Mouse (Mus musculus) G1E-ER4 (cell line): ENCODE data around the gene Ccdc18. TPM values are rescaled to one million over a fixed set of nuclear protein-coding genes. Genes with fewer than 3 reads are reported as not detected.

ENCODE experiments used
- GATA1 ChIP-seq: IDR thresholded peaks from one replicate; pipeline ENCODE4 v1.8.0; 2012; ENCODE audit warnings: low read length, inconsistent platforms
- polyA plus RNA-seq: library from polyadenylated mRNA; stranded (reverse); fragments of >175 nt; gene quantifications from 2 replicates; pipeline ENCODE4 v1.2.3, GENCODE M21; 2012

The Ccdc18 gene
- 0.29 and 0.73 TPM in 2 replicates for polyA plus RNA-seq

DNA sequence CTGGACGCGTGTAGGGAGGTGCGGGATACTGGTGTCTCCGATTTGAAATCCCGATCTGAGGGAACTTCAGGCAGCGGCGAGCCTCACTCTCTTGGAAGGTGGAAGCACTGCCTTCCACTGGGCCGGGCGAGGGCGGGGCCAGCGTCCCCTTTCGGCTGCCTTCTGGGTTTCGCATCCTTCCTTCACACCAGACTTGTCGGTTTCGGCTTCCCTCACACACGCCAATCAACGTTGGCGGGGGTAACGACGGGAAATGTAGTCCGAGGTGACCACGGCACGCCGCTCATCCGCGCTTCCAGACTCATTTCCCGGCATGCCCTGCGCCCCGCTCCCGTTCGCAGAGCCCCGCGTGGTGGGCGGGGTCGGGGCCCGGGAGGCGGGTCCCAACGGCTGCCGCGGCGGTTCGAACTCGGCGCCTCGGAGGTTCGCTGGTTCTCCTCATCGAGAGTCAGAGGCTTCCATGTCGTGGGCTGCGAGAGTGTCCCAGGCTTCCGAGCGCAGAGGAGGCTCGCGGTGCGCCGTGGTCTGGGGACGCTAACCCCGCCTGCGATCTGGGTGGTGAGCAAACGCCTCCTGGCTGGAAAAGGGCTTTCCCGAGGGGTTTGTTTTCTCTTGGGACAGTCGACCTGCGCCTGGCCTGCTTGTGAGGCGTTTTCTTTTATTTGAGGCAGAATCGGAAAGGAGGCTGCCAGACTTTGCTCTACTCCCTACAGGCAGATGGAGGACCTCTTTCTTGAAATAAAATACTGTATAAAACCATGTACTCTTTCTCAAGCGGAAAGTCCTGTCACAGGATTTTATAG, at the start of gene Ccdc18, which contains the start of gene Tmed5:
Gene Ccdc18, plus strand, starts transcription at position 435 of the 803 bp plus-strand sequence.
Gene Tmed5, minus strand, starts transcription at position 180 of the 803 bp plus-strand sequence.
- no peak for TF ChIP-seq GATA1

DNA sequence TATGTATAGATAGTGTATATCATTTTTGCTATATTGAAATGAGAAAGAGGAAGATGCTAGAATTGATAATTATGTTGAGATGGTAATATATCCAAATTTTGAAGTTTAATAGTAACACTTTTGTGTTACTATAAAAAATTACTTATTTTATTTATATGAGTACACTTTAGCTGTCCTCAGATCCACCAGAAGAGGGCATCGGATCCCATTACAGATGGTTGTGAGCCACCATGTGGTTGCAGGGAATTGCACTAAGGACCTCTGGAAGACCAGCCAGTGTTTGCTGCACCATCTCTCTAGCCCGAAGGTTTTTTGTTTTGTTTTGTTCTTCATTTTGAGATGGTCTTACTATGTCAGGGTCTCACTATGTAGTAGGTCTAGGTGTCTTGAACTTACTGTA, 47.2 kb upstream of the Ccdc18 start:
- TF ChIP-seq GATA1, result no peak

DNA sequence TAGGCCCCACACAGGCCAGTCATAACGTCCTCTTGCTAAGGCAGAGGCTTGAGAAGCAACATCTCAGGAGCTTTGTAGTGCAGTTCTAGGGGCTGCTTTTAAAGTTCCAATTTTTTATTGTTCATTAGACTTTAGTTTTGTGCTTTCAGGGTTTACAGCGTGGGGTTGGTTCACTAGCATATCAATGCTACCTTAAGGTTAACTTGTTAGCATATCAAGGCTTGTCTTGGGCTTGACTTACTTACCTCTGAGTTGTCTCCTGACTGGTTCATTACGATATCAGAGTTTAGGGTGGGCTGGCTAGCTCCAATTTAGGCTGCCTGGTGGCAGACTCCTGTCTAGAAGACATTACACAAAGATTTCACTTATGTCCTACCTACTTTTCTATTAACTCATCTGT, 35.0 kb upstream of the Ccdc18 start:
- no peak for TF ChIP-seq GATA1

DNA sequence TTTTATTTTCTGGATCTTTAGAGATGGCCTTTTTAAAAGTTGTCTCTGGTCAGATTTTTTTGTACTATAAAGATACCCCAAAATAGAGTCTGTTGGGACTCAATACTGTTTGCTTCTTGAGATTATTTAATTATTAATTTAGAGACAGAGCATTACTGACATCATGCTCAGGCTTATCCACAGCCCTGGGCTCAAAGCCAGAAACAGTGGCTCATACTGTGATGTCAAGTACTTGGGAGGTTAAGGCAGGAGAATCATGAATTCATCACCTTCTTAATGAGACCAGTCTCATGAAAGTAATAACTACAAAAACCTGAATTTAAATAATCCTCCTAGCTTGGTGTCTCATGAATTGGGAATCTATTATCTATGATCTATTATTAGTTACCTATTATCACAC, 32.5 kb upstream of the Ccdc18 start:
- no peak for TF ChIP-seq GATA1

DNA sequence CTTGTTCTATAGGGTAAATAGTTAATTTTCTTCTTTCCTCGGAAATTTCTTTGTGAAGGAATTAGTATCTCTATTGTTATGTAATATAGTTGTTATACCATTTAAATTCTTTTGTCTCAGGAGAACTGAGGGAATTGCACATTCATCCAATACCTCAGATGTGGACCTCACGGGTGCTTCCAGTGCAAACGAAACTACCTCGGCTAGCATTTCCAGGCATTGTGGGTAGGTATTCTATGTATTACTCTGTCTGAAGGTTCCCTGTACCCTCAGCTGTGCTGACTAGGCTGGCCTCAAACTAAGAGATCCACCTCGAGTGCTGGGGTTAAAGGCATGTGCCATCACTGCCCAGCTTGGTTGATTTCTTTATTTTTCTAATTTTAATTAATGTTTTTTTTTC, 28.4 kb upstream of the Ccdc18 start:
- no peak for TF ChIP-seq GATA1

DNA sequence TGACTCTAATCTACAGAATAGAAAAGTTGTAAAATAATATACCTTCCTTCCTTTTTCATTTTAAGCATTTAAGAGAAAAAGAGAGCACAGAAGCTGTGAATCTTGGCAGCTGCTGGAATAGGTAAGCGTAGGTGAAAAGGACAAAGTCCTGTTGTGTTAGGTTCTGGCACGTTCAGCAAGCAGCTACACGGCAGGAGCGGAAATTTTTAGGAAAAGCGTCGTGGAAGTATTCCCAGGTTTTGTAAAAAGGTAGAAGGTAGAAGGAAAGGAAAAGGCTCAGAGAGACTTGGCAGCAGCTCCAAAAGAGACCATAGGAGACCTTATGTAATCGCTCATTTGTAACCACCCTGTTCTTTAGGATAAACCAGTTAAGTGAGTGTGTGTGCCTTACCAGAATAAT, 23.3 kb upstream of the Ccdc18 start:
- TF ChIP-seq GATA1, result no peak

DNA sequence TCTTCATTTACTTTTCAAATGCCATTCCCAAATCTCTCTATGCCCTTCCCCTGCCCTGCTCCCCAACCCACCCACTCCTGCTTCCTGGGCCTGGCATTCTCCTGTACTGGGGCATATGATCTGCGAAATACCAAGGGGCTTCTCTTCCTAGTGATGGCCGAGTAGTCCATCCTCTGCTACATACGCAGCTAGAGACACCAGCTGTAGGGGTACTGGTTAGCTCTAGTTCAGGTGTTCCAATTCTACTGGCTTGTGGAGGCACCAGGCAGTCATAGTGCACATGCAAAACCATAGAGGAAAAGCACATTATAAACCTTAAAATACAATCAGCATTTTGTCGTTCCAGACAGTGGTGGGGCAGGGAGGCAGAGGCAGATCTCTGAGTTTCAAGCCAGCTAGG, 15.0 kb upstream of the Ccdc18 start:
- no peak for TF ChIP-seq GATA1

DNA sequence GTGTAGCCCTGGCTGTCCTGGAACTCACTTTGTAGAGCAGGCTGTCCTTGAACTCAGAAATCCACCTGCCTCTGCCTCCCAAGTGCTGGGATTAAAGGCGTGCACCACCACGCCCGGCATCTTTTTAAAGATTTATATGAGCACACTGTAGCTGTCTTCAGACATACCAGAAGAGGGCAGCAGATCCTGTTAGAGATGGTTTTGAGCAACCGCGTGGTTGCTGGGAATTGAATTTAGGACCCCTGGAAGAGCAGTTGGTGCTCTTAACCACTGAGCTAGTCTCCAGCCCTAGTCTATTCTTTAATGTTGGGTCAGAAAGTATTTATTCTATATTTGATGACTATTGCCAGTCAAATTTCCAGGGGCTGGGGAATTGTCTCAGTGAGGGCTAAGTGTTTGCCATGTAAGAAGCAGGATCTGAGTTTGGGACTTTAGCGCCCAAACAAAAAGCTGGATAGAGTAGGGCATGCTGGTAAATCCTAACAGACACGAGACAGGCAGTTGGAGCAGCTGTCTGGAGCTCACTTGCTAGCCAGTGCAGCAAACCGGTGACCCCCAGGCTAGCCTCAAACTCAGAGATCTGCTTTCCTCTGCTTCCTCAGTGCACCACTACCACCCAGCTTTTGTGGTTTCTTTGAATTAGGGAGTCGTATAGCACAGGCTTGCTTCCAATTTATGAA, 12.3 kb upstream of the Ccdc18 start:
- TF ChIP-seq GATA1, result no peak

DNA sequence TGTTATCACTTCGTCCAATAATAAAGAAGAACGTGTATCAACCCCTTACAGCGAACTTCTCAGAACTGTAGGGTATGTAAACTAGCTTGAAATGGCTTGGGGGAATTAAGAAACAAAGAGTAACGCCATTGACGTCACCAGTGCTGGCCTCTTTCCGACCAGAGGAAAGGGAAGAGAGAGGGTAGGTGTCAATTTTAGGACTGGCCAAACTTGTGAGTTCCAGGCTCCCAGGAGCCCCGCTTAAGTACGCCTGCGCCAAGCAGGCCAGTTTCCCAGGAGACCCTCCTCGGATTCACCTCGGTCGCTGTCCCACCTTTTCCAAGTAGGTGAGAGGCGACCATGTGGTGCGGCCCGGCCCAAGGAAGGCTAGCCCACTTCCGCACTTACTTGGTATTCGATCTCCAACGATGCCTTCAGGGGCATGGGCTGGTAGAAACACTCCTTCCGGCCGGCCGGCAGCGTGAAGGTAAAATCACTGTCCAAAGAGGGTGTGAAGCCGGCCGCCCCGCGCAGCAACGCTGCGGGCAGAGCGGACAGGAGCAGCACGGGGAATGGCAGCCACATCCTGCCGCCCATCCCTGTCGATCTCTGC, 730 bp upstream of the Ccdc18 start:
- no peak for TF ChIP-seq GATA1

DNA sequence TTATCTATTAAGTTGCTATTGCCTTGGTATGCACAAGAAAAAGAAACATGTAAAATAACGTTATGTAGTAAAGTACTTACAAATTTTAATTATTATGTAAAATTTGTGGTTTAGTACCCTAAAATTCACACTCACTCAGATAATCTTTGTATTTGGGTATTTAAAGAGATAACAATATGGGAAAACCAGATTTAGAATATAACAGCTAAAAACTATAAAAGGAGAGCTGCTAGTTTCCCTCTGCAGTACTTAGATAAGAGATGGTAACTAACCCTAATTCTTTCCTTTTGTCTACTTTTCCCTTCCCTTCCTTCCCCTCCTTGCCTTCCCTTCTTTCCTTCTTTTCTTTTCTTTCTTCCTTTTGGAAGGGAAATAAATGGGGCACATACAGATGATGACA, 19.9 kb downstream of the Ccdc18 start:
- TF ChIP-seq GATA1, result no peak

DNA sequence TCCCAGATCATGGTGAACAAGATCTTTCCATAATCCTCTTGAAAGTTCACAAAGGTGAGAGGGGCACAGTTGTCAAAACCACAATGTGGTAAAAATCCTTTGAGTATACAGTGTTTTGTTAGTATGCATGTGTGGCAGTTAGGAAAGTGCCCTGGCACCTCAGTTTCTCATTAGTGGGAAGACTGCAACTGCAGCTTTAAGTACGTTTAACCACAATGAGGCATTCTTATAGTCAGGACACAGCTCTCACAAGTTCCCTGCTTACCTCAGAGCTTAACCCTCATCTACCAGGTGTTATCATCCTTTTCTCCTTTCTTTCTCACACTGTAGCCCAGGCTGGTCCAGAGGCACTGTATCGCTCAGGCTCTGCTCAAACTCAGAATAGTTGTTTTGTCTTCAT, 28.1 kb downstream of the Ccdc18 start:
- no peak for TF ChIP-seq GATA1

DNA sequence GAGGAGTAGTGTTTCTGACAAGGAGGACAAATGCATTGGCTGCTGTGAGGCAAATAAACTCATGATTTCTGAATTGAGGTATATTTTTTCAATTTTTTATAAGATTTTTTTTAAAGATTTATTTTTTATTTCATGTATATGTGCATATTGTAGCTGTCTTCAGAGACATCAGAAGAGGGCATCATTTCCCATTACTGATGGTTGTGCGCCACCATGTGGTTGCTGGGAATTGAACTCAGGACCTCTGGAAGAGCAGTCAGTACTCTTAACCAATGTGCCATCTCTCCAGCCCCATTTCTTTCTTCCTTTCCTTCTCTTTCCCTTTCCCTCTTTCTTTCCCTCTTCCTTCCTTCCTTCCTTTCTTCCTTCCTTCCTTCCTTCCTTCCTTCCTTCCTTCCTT, 31.0 kb downstream of the Ccdc18 start:
- no peak for TF ChIP-seq GATA1

DNA sequence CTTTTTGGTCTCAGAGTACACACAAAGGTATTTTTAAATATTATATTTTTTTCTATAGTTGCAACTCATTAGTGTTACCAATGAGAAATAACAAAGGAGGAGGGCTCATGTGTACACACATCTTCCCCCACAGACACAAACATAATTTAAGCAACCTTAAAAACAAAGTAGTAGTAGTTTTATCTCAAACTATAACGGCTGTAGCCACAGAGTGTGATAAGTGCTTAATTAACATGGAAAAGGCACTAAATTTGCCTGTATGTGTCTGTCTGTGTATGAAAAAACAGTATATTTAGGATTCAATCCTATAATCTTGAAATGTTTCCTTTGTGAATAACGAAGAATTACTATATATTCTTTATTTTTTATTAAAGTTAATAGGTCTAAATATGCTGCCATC, 51.4 kb downstream of the Ccdc18 start:
- no peak for TF ChIP-seq GATA1

DNA sequence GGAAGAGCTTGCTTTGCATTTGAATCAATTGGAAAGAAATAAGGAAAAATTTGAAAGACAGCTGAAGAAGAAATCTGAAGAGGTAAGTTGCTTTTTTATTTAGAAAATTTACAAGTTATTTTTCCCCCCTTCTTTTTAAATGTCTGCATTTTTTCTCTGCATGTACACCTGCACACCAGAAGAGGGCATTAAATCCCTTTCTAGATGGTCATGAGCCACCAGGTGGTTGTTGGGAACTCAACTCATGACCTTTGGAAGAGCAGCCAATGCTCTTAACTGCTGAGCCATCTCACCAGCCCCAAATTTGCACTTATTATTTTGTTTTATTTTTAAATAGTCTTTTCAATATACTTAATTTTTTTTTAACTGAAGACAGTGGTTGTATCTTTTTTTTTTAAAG, 56.3 kb downstream of the Ccdc18 start:
- TF ChIP-seq GATA1, result no peak

DNA sequence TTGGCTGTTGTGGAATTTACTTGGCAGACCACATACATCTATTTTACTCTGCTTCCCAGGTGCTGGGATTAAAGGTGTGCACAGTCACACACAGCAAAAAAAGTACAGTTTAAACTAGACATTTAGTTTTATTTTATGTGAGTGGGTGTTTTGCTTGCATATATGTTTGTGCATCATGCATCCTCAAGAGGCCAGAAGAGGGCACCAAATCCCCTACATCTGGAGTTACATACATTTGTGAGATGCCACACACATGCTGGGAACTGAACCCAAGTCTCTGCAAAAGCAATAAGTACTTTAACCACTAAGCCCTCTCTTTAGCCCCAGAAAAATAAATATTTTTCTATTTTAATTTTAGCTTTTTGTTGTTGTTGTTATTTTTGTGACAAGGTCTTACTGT, 73.3 kb downstream of the Ccdc18 start:
- no peak for TF ChIP-seq GATA1

DNA sequence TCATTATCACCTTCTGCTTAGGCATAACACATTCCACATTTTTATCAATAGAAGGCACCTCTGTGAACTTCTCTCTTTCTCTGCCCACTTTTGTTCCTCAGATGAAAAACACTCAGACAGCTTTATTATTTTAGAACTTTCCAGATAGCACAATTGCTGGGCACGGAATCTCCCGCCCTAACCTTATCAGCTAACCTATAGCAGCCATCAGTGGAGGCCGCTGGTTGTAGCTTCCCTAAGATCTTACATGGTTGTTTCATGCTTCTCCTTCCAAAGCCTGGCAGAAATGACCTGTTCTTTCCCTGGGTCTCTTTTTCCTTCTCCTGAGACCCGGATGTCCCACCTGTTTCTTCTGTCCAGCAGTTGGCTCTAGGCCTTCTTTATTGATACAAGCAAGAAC, 78.8 kb downstream of the Ccdc18 start:
- TF ChIP-seq GATA1, result no peak

DNA sequence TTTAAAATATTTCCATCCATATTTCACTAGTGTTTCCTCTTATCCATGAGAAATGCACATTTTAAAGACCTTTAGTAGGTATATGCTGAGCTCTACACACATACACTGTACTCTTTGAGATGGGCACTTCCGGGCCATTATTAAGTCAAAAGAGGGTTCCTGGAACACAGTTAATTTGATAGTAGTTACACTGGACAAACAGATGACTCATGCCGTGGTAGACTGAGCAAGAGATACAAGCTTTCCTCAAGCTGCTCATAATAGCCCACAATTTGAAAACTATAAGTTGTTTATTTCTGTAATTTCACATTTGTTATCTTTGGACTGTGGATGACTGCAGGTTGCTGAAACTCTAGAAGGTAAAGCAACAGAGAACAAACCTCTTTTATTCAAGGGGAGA, 82.3 kb downstream of the Ccdc18 start:
- no peak for TF ChIP-seq GATA1
